Mouse (Mus musculus): ENCODE data around the gene Frat1.
A peak's percentile ranks its signal among the peaks of the same experiment; 100 is the strongest.

- TF ChIP-seq POLR2A (IDR thresholded peaks at IDR 0.05; ENCODE audit: insufficient read depth, low read depth, low read length) (peak; percentile 71), CTCF (IDR thresholded peaks at IDR 0.05; ENCODE audit: insufficient read depth, low read depth, low read length) (no peak)
Measured at GRCm38 (mm10) chr19:41829381-41830105, at the start of gene Frat1.
